In the genomic region with DNA sequence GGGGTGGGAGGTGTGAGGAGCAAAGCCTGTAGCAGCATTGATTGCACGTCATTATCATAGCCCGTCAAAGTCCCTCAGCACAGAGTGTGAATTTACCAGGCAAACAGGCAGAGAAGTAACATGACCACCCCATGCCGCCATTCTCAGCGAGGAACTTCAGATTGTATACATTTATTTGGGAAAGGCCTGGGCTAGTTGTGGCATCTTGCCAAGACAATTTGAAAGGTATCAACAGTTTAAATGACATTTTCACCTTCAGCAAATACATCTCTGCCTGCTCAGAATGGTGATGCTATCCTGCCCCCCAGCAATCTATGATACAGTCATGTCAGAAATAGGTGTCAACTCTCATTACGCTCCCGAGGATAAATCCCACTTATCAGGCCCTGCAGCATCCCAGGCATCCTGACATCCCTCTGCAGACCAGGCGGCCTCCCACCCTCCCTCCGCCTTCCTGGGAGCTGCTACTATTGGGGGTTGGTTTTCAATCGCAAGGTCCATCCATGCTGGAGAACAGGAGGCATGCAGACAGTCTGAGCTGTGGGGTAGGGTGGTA, we compare ENCODE assay signal across 24 mouse cellular contexts. TPM values are rescaled to one million over a fixed set of nuclear protein-coding genes. Genes with fewer than 3 reads are reported as not detected.
"Had no signal": no experiment of that assay in that cellular context is flagged by ENCODE, and none has a peak within 500 bp of the region (broad histone marks: within the 10 kb centered on the region; RNA-seq: fewer than 3 reads in every experiment).

No protein-coding gene starts in this region.

- H3K9me3 ChIP-seq: liver, embryonic 12.5 days; neural tube, embryonic 13.5 days; neural tube, embryonic 15.5 days had no signal

- H3K36me3 ChIP-seq: liver, embryonic 12.5 days; neural tube, embryonic 13.5 days; neural tube, embryonic 15.5 days had no signal

- H3K9ac ChIP-seq: liver, embryonic 12.5 days; liver, embryonic 14.5 days; lung, embryonic 14.5 days; neural tube, embryonic 13.5 days; neural tube, embryonic 15.5 days had no signal

- DNase-seq: lung, adult 18-20 months; lung, embryonic 14.5 days; lung, postnatal 10 days; lung, postnatal 4 days; right cerebral cortex, adult 18-20 months; right cerebral cortex, postnatal 25 days; right cerebral cortex, postnatal 4 days; spleen, adult 18-20 months; thymus, adult 18-20 months; thymus, postnatal 14 days; thymus, postnatal 36 days had no signal

- H3K27ac ChIP-seq: liver, embryonic 12.5 days; liver, embryonic 14.5 days; neural tube, embryonic 13.5 days; neural tube, embryonic 15.5 days had no signal

- H3K4me1 ChIP-seq: liver, embryonic 12.5 days; neural tube, embryonic 13.5 days; neural tube, embryonic 15.5 days had no signal

- H3K27me3 ChIP-seq: liver, embryonic 12.5 days; neural tube, embryonic 13.5 days; neural tube, embryonic 15.5 days had no signal

- ATAC-seq: liver, embryonic 12.5 days had no signal

- H3K4me2 ChIP-seq: liver, embryonic 12.5 days; lung, embryonic 14.5 days; midbrain, embryonic 11.5 days; neural tube, embryonic 13.5 days; neural tube, embryonic 15.5 days had no signal

- H3K4me3 ChIP-seq: liver, embryonic 12.5 days; myocyte; neural tube, embryonic 13.5 days; neural tube, embryonic 15.5 days had no signal

RNA-seq across cellular contexts. Expression of a gene that starts 28.8 kb away (rescaled TPM):
- polyA plus RNA-seq: liver, embryonic 12.5 days; liver, embryonic 14.5 days; liver, embryonic 16.5 days; lung, embryonic 14.5 days; lung, embryonic 16.5 days; midbrain, embryonic 11.5 days; neural tube, embryonic 11.5 days; neural tube, embryonic 13.5 days; neural tube, embryonic 15.5 days; small intestine, adult 2 months; stomach, embryonic 14.5 days; stomach, embryonic 16.5 days; thymus, postnatal 0 days had no signal
